Mouse (Mus musculus): ENCODE measurements at regions not wholly inside any gene's neighbourhood (a gene's known extent, or its start where the extent isn't known, plus 50 kb on each side); places are given as distances from the start of the nearest gene placed in this dataset.

GRCm38 (mm10) chr8:18113262-18113661, 864.8 kb downstream of the Defb40 start:
- TF ChIP-seq CTCF (IDR thresholded peaks at IDR 0.05; ENCODE audit: low read depth) (no peak), EP300 (IDR thresholded peaks at IDR 0.05; ENCODE audit: low read depth) (no peak)
- ATAC-seq (ENCODE audit: insufficient read depth) (no peak), DNase-seq (ENCODE audit: low read depth in 3 of 3, low spot score in 3 of 3) (no peak)
- no peaks in the 10 kb centered on the region for H3K36me3 ChIP-seq (replicated peaks; ENCODE audit: control insufficient read depth, insufficient read depth, low read depth)
- H3K27ac ChIP-seq = no peak overlapping the region
- H3K9me3 ChIP-seq (ENCODE audit: control insufficient read depth, low read length) = no peaks in the 10 kb centered on the region
- no peak overlapping the region for H3K4me3 ChIP-seq (ENCODE audit: insufficient read depth in 1 of 2, low read depth in 2 of 2, low read length in 2 of 2)
- 55% methylated on average over 5 of the region's 5 CpGs for WGBS (ENCODE audit: insufficient replicate concordance)
- no peaks in the 10 kb centered on the region for H3K4me1 ChIP-seq (replicated peaks; ENCODE audit: control insufficient read depth in 2 of 2, insufficient read depth in 2 of 2, low read length in 1 of 2)
- H3K9ac ChIP-seq (replicated peaks) = no peak overlapping the region
- no peaks in the 10 kb centered on the region for H3K27me3 ChIP-seq (ENCODE audit: control insufficient read depth, insufficient read depth, low read length)
- no peak overlapping the region for H3K4me2 ChIP-seq (ENCODE audit: low read depth)

DNA sequence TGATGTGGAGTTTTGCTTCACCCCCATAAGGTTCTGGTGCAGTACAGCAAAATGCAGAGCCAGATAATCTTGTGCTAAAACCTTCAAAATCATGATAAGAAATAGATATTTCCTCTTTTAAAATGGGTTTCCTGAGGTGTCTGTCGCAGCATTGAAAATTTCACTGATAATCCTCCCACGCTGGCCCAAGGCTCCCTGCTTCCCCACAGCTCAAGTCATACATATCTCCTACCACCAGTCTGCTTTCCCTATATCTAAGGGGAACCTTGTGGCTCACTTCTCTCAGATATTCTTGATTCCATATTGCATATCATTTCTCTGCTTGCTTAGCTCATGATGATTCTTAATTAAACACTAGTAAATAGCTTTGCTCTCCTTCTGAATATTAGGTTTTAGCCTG, 868.6 kb downstream of the Defb40 start:
- no peak overlapping the region for H3K4me3 ChIP-seq (ENCODE audit: insufficient read depth in 1 of 2, low read depth in 2 of 2, low read length in 2 of 2)
- H3K27ac ChIP-seq = no peak overlapping the region
- TF ChIP-seq EP300 (IDR thresholded peaks at IDR 0.05; ENCODE audit: low read depth) (no peak), CTCF (IDR thresholded peaks at IDR 0.05; ENCODE audit: low read depth) (no peak)
- H3K36me3 ChIP-seq (replicated peaks; ENCODE audit: control insufficient read depth, insufficient read depth, low read depth) = no peaks in the 10 kb centered on the region
- H3K9ac ChIP-seq (replicated peaks) = no peak overlapping the region
- WGBS (ENCODE audit: insufficient replicate concordance) = 15% methylated on average over 2 of the region's 2 CpGs
- H3K27me3 ChIP-seq (ENCODE audit: control insufficient read depth, insufficient read depth, low read length) = no peaks in the 10 kb centered on the region
- no peaks in the 10 kb centered on the region for H3K9me3 ChIP-seq (ENCODE audit: control insufficient read depth, low read length)
- DNase-seq (ENCODE audit: low read depth in 3 of 3, low spot score in 3 of 3) (no peak), ATAC-seq (ENCODE audit: insufficient read depth) (no peak)
- H3K4me1 ChIP-seq (replicated peaks; ENCODE audit: control insufficient read depth in 2 of 2, insufficient read depth in 2 of 2, low read length in 1 of 2) = no peaks in the 10 kb centered on the region
- H3K4me2 ChIP-seq (ENCODE audit: low read depth) = no peak overlapping the region

- H3K27ac ChIP-seq = no peak overlapping the region
- no peak overlapping the region for H3K4me2 ChIP-seq (ENCODE audit: low read depth)
- H3K36me3 ChIP-seq (replicated peaks; ENCODE audit: control insufficient read depth, insufficient read depth, low read depth) = no peaks in the 10 kb centered on the region
- H3K4me3 ChIP-seq (ENCODE audit: insufficient read depth in 1 of 2, low read depth in 2 of 2, low read length in 2 of 2) = no peak overlapping the region
- no peaks in the 10 kb centered on the region for H3K4me1 ChIP-seq (replicated peaks; ENCODE audit: control insufficient read depth in 2 of 2, insufficient read depth in 2 of 2, low read length in 1 of 2)
- TF ChIP-seq EP300 (IDR thresholded peaks at IDR 0.05; ENCODE audit: low read depth) (no peak), CTCF (IDR thresholded peaks at IDR 0.05; ENCODE audit: low read depth) (no peak)
- no peak overlapping the region for H3K9ac ChIP-seq (replicated peaks)
- no peak for DNase-seq (ENCODE audit: low read depth in 3 of 3, low spot score in 3 of 3)
- H3K27me3 ChIP-seq (ENCODE audit: control insufficient read depth, insufficient read depth, low read length) = no peaks in the 10 kb centered on the region
- no peaks in the 10 kb centered on the region for H3K9me3 ChIP-seq (ENCODE audit: control insufficient read depth, low read length)
- 38% methylated on average over 2 of the region's 2 CpGs for WGBS (ENCODE audit: insufficient replicate concordance)
- ATAC-seq (ENCODE audit: insufficient read depth) = no peak
Measured at GRCm38 (mm10) chr8:18106827-18107226, 871.2 kb downstream of the Defb40 start.

- Histone ChIP-seq H3K27ac (no peak overlapping the region), H3K4me3 (ENCODE audit: insufficient read depth in 1 of 2, low read depth in 2 of 2, low read length in 2 of 2) (no peak overlapping the region), H3K36me3 (replicated peaks; ENCODE audit: control insufficient read depth, insufficient read depth, low read depth) (no peaks in the 10 kb centered on the region), H3K9ac (replicated peaks) (no peak overlapping the region), H3K9me3 (ENCODE audit: control insufficient read depth, low read length) (no peaks in the 10 kb centered on the region), H3K27me3 (ENCODE audit: control insufficient read depth, insufficient read depth, low read length) (no peaks in the 10 kb centered on the region), H3K4me1 (replicated peaks; ENCODE audit: control insufficient read depth in 2 of 2, insufficient read depth in 2 of 2, low read length in 1 of 2) (no peaks in the 10 kb centered on the region), H3K4me2 (ENCODE audit: low read depth) (no peak overlapping the region)
- TF ChIP-seq EP300 (IDR thresholded peaks at IDR 0.05; ENCODE audit: low read depth) (no peak), CTCF (IDR thresholded peaks at IDR 0.05; ENCODE audit: low read depth) (no peak)
- ATAC-seq (ENCODE audit: insufficient read depth) (no peak), DNase-seq (ENCODE audit: low read depth in 3 of 3, low spot score in 3 of 3) (no peak)
- WGBS (ENCODE audit: insufficient replicate concordance) = 57% methylated on average over 3 of the region's 3 CpGs
Measured at GRCm38 (mm10) chr8:18065456-18065855, 912.6 kb downstream of the Defb40 start.

DNA sequence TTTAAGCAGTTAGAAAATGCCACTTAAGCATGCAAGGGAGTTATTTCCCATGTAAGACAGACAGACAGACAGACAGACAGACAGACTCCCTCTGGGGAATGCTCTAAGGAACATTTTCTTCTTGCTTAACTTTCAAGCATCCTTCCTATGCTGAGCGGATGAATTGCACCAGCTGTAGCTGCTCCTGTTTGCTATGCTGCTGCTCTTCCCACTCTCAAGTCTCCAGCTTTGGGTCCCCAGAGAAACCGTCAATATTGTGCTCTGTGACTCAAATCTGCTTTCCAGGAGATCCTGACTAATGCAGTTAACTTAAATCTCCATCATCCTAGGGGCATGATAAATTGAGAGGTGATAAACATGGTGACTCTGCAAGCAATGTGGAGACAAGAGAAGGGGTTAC, 918.5 kb downstream of the Defb40 start:
- no peaks in the 10 kb centered on the region for H3K4me1 ChIP-seq (replicated peaks; ENCODE audit: control insufficient read depth in 2 of 2, insufficient read depth in 2 of 2, low read length in 1 of 2)
- WGBS (ENCODE audit: insufficient replicate concordance) = 43% methylated on average over 2 of the region's 2 CpGs
- no peaks in the 10 kb centered on the region for H3K36me3 ChIP-seq (replicated peaks; ENCODE audit: control insufficient read depth, insufficient read depth, low read depth)
- DNase-seq (ENCODE audit: low read depth in 3 of 3, low spot score in 3 of 3) = no peak
- TF ChIP-seq CTCF (IDR thresholded peaks at IDR 0.05; ENCODE audit: low read depth) (no peak), EP300 (IDR thresholded peaks at IDR 0.05; ENCODE audit: low read depth) (no peak)
- H3K4me2 ChIP-seq (ENCODE audit: low read depth) = no peak overlapping the region
- no peak overlapping the region for H3K9ac ChIP-seq (replicated peaks)
- H3K27me3 ChIP-seq (ENCODE audit: control insufficient read depth, insufficient read depth, low read length) = no peaks in the 10 kb centered on the region
- no peak overlapping the region for H3K4me3 ChIP-seq (ENCODE audit: insufficient read depth in 1 of 2, low read depth in 2 of 2, low read length in 2 of 2)
- H3K9me3 ChIP-seq (ENCODE audit: control insufficient read depth, low read length) = no peaks in the 10 kb centered on the region
- H3K27ac ChIP-seq = no peak overlapping the region
- ATAC-seq (ENCODE audit: insufficient read depth) = no peak

All from liver, embryonic 14.5 days (tissue).